Mouse (Mus musculus) kidney, adult 2 months (tissue): ENCODE measurements around the gene Soat2.

Experiments used
- CTCF ChIP-seq: fragments of 200-500 bp; conservative IDR thresholded peaks from 2 replicates; pipeline ENCODE4 v1.5.1; 2011; ENCODE audit warnings: low read depth, mild to moderate bottlenecking, control low read depth, low read length, moderate library complexity, mixed read lengths; ENCODE audit not compliant: insufficient read depth, insufficient read length
- POLR2A ChIP-seq: fragments of 200-500 bp; IDR thresholded peaks from one replicate; pipeline ENCODE4 v1.6.1; 2011; ENCODE audit warnings: low read depth, low read length, control low read depth

DNA sequence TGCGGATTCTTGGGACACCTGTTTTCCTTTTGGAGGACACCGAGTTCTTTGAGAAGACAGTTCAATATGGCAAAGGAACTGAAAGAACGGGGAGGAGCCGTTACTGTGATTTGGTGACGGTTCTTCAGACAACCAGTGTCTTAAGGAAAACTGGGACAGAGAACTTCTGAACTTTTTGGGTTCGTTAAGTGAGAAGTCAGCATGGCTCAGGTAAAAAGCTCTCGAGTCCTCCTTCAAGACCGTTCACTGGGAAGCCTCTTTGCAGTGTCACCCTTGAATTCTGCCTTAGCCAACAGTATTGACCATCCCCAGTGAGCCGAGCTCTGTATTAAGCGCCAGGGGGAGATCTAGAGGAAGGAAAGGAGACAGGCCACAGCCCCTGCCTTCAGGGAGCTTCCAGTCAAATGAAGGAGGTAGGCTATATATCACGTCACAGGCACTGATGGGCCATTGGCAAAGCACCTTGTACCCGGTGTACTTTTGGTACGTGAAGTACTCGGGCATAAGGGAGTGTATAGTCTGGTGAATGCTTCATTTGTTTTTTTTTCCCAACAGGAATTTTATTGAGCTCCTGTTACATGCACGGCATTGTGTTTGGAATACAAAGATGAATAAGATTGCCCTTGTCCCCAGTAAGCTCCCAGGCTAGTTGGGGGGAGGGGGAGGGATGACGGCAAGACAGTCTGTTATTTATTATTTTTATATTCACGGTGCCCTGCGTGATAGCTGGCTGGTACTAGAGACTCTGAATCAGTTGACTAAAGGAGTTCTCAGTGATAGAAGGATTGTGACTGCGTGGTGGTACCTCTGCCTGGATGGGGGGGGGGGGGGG, 54.6 kb downstream of the Soat2 start, which contains the start of gene Csad:
- TF ChIP-seq CTCF (no peak), POLR2A (no peak)
